Mouse (Mus musculus) limb, embryonic 15.5 days (tissue): ENCODE data around the gene Opa1. TPM values are rescaled to one million over a fixed set of nuclear protein-coding genes. Genes with fewer than 3 reads are reported as not detected.

Source experiments
- ATAC-seq: fragments of 200-750 bp; cut with Nextera tagmentation; 2 replicates; pipeline ENCODE4 v1.8.0; 2017; ENCODE audit warnings: low read depth, moderate TSS enrichment; ENCODE audit not compliant: insufficient number of reproducible peaks, low FRiP score, low TSS enrichment
- H3K27ac ChIP-seq: fragments of 300-500 bp; sonication (generic); 2 replicates; pipeline ENCODE4 v1.5.1; 2015; ENCODE audit warnings: moderate library complexity, mild to moderate bottlenecking, inconsistent platforms
- H3K27me3 ChIP-seq: fragments of 300-500 bp; sonication (generic); 2 replicates; pipeline ENCODE4 v1.6.1; 2015; ENCODE audit warnings: inconsistent platforms
- H3K36me3 ChIP-seq: fragments of 300-500 bp; sonication (generic); 2 replicates; pipeline ENCODE4 v1.6.1; 2015; ENCODE audit warnings: inconsistent platforms
- H3K4me1 ChIP-seq: fragments of 300-500 bp; sonication (generic); 2 replicates; pipeline ENCODE4 v1.6.1; 2015; ENCODE audit warnings: inconsistent platforms
- H3K4me2 ChIP-seq: fragments of 300-500 bp; sonication (generic); 2 replicates; pipeline ENCODE4 v1.6.1; 2015; ENCODE audit warnings: mild to moderate bottlenecking, inconsistent platforms
- H3K4me3 ChIP-seq: fragments of 300-500 bp; sonication (generic); 2 replicates; pipeline ENCODE4 v1.5.1; 2015; ENCODE audit warnings: mild to moderate bottlenecking, inconsistent platforms
- H3K9ac ChIP-seq: fragments of 300-500 bp; sonication (generic); 2 replicates; pipeline ENCODE4 v1.6.1; 2015; ENCODE audit warnings: inconsistent platforms
- H3K9me3 ChIP-seq: fragments of 300-500 bp; sonication (generic); 2 replicates; pipeline ENCODE4 v1.6.1; 2016; ENCODE audit warnings: inconsistent platforms
- WGBS: fragments of 180-500 bp; shearing (Covaris S2); methylation state at CpG from one replicate; pipeline ENCODE4 v1.1.7; 2015; 5-methylcytosine and 5-hydroxymethylcytosine counted together
- polyA plus RNA-seq: library from polyadenylated mRNA; unstranded; fragments of >200 nt; fragmentation: Nextera tagmentation; extraction: Ambion mirVana; gene quantifications from 2 replicates; pipeline ENCODE4 v1.2.1, GENCODE M21; 2015

Opa1 gene
- polyA plus RNA-seq, 1 experiment from 2014 or later = 25.3 TPM

DNA sequence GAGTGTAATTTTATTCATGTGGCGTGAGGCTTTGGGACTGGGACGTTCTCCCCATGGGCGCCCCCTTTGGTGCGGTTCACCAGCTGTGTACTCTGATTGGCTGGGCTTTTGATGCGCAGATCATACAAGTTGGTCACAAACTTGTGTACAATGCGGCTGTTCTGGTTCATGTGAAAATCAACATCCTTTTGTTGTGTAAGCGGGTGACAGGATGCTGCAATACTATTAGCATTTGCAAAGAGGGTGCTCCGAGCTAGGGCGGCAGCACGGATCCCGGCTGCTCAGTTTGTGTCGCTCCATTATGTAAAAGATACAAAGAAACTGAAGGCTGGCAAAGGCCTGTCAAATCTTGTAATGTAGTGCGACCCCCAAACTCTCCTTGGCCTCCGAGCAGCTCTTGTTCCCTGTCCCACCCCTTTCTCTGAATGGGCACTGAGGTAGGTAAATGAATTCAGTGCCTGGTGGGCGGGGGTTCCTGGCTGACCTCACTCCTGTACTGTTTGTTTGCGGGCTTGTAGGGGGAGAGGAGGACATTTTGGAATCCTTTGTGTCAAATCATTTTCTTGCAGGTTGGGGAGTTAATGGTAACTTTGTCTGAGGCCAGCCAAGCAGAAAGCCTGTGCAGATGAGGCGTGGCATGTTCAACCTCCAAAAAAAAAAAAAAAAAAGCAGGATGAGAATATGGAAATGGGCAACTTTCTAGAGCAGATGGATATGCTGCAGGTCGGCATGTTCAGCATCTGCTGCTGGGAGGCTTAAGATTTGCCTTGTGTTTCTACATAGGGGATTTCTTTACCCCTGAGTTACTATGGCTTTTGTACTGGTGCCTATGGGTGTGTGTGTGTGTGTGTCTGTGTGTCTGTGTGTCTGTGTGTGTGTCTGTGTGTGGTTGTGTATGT is 78.8 kb downstream of the Opa1 start:
- Histone ChIP-seq H3K27me3 (no peaks in the 10 kb centered on the region), H3K9me3 (no peaks in the 10 kb centered on the region), H3K4me2 (peak overlapping the region; percentile 36), H3K9ac (no peak overlapping the region), H3K27ac (no peak overlapping the region), H3K4me3 (peak overlapping the region; percentile 1; the same call in 1 of the 2 replicates), H3K36me3 (0 out of 2 replicates have a peak, but pooled peaks cover 3% of the 10 kb centered on the region), H3K4me1 (peaks cover 3% of the 10 kb centered on the region; the same call in 1 of the 2 replicates)
- 18% methylated on average over 18 of the region's 18 CpGs for WGBS
- ATAC-seq = no peak

DNA sequence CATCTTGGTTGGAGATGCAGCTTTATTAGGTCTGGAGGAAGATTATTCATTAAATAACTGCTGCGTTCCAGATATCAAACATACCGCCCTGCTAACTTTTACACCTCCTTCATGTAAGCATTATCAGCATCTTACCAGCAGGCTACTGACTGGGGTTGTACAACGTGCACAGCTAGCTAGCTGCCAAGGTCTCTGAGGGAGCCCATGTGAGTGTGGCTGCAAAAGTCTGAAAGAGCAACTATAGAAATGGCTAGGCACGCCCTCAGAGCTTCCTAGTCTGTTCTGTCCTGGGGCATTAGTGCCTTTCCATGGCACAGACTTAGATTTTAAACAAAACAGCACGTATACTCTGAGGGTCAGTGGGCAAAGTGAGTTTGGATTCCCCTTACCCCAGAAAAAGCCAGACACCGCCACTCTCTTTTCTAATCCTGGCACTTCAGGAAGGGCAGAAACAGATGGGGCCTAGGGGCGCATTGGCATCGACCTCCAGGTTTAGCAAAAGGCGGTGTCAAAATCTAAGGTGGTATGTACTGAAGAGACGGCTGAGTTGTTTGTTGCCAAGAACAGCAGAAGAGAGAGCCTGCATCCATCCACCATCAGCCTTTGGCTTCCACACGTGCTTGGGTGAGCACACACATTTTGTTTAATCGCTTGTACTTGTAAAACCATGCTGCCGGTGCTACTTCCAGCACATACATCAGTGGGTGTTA is 80.1 kb downstream of the Opa1 start:
- Histone ChIP-seq H3K9me3 (no peaks in the 10 kb centered on the region), H3K4me3 (no peak overlapping the region), H3K27me3 (no peaks in the 10 kb centered on the region), H3K36me3 (no peaks in the 10 kb centered on the region), H3K27ac (no peak overlapping the region), H3K4me1 (peaks cover 3% of the 10 kb centered on the region; the same call in 1 of the 2 replicates), H3K9ac (no peak overlapping the region), H3K4me2 (no peak overlapping the region)
- 76% methylated on average over 13 of the region's 13 CpGs for WGBS
- ATAC-seq = no peak

DNA sequence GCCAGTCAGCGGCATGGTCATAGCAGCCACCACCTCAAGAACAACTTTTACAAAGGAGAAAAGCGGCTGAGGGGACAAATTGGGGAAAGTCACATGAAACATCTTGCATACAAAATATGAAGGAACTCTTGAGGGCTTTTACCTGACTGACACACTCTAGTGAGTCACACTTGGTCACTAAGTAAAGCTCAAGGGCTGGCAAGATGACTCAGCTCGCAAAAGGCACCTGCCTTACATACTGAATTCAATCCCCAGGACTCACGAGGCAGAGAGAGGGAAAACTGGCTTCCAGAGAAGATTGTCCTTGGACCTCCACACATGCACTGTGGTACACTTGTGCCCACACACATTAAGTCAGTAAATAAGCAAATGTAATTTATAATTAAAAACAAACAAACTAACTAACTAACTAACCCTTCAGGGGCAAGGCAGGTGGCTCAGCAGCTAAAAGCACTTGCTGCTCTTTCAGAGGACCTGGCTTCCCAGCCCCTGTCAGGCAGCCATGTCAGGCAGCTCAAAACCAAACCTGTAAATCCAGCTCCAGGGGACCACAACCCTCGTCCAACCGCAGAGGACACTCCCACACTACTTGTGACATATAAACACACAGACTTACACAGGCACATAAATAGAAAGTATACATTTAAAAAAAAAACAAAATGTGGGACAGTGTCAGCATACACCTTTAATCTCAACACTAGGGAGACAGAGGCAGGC is 84.1 kb downstream of the Opa1 start:
- WGBS = 69% methylated on average over 6 of the region's 6 CpGs
- Histone ChIP-seq H3K4me2 (no peak overlapping the region), H3K27me3 (no peaks in the 10 kb centered on the region), H3K4me3 (no peak overlapping the region), H3K9ac (no peak overlapping the region), H3K9me3 (no peaks in the 10 kb centered on the region), H3K4me1 (peaks cover 7% of the 10 kb centered on the region; the same call in 1 of the 2 replicates), H3K27ac (no peak overlapping the region), H3K36me3 (no peaks in the 10 kb centered on the region)
- ATAC-seq = no peak

DNA sequence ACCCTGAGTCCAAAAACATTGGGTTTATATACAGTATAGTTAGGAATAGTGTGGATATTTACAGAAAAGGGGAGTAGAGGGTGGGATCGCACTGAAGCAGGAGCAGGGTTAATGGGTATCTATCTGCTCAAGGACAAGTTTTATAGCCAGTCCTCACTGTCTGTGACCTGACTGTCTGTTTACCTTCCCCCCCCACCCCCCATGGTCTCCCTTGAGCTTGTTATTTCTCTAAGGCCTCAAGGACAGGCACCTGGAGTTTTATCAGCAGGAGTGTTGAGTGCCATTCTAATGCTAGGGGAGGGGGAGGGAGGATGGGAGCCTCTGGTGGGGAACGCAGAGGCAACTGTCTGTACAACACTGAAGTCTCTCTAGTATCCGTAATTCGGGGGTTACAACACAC is 85.3 kb downstream of the Opa1 start:
- Histone ChIP-seq H3K4me2 (no peak overlapping the region), H3K27me3 (no peaks in the 10 kb centered on the region), H3K36me3 (no peaks in the 10 kb centered on the region), H3K4me3 (no peak overlapping the region), H3K27ac (no peak overlapping the region), H3K9me3 (no peaks in the 10 kb centered on the region), H3K4me1 (peaks cover 7% of the 10 kb centered on the region; the same call in 1 of the 2 replicates), H3K9ac (no peak overlapping the region)
- 48% methylated on average over 4 of the region's 4 CpGs for WGBS
- ATAC-seq = no peak

DNA sequence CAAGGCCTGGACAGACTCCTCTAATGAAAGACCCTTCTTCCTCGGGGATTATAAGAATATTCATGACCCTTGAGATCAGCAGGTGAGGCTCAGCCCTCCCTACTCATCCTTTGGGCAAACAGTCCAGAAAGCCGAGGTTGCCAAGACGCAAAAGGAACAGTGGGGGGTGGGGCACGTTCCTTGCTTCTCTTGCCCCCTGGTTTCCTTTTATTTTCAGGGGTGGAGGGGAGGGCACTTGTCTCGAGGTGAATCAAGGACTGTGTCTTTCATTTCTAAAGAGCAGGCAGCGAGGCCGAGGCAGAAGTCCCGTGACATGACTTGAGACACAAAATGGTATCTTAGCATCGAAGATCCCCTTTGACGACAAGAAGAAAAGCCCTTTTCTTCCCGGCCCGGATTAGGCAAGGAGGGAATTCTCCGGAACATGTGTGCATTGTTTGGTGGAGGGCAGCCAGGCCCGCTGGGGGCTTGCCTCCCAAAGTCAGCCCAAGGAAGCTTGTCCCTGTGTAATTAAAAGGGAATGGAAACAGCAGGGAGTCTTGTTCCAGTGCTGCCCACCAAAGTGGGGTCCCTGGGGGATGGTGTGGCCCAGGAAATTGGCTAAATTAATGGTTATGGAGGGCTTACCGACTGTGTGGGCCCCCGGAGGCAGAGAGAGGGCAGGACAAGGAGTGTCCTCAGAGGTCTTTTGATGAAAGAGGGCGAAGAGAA is 88.0 kb downstream of the Opa1 start:
- Histone ChIP-seq H3K9ac (no peak overlapping the region), H3K4me2 (no peak overlapping the region), H3K36me3 (no peaks in the 10 kb centered on the region), H3K27ac (no peak overlapping the region), H3K4me3 (no peak overlapping the region), H3K27me3 (no peaks in the 10 kb centered on the region), H3K9me3 (no peaks in the 10 kb centered on the region), H3K4me1 (peaks cover 7% of the 10 kb centered on the region; the same call in 1 of the 2 replicates)
- ATAC-seq = no peak
- WGBS = 26% methylated on average over 17 of the region's 17 CpGs

DNA sequence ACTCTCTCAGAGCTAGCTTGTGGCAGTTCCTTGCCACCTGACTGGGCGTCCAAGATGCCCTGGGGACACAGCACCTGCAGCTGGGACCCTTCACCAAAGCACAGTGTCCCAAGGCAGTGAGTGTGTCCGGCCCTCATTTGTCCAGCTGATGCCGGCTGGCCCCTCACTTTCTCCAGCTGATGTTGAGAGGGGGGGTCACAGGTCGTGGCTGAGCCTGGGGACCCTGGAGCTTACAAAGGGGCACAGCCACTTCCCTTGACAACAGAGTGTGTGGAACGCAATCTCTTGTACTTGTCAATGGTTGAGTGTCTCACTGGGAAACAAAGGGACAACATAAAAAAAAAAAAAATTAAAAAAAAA is 88.5 kb downstream of the Opa1 start:
- Histone ChIP-seq H3K4me3 (no peak overlapping the region), H3K4me1 (peaks cover 7% of the 10 kb centered on the region; the same call in 1 of the 2 replicates), H3K4me2 (no peak overlapping the region), H3K27me3 (no peaks in the 10 kb centered on the region), H3K27ac (no peak overlapping the region), H3K36me3 (no peaks in the 10 kb centered on the region), H3K9me3 (no peaks in the 10 kb centered on the region), H3K9ac (no peak overlapping the region)
- 36% methylated on average over 5 of the region's 5 CpGs for WGBS
- ATAC-seq = no peak

DNA sequence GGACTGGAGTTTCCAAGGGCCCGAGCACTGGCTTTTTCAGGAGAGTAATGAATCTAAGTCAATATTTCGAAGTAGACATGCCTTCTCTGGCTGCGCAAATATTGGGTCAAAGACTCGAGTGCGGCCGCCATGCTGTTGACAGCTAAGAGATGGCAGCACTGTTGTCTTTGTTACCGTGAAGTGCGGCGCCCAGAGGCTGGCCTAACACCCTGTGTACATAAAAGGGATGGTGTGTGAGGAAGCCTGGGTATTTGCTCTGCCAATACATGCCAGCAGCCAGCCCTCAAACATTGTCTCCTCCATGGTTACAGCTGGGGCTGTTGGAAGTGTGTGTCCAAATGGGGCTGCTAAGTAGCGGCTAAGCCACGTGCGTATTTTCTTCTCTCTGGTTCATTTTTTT is 89.3 kb downstream of the Opa1 start:
- ATAC-seq = no peak
- Histone ChIP-seq H3K4me1 (peaks cover 7% of the 10 kb centered on the region; the same call in 1 of the 2 replicates), H3K9me3 (no peaks in the 10 kb centered on the region), H3K4me2 (no peak overlapping the region), H3K27ac (no peak overlapping the region), H3K9ac (no peak overlapping the region), H3K4me3 (no peak overlapping the region), H3K36me3 (no peaks in the 10 kb centered on the region), H3K27me3 (no peaks in the 10 kb centered on the region)
- WGBS = 92% methylated on average over 12 of the region's 12 CpGs

DNA sequence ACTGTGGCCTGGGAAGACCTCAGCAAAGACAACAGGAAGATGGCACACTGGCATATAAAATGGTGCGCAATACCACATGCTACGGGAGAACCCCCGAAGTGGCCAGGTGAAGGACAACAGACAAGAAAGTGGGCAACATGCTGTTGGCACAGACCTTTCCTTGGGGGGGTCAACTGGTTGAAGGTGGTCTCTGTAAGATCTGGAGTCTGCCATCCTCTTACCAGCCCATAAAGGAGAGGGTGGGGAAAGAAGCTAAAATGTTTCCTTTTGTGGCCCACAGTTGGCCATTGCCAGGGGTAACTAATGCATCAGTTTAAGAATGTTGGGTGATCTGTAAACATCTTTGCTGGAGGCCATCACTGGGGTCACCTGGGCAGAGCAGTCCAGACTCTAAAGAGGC is 91.7 kb downstream of the Opa1 start:
- Histone ChIP-seq H3K27me3 (no peaks in the 10 kb centered on the region), H3K4me2 (no peak overlapping the region), H3K4me1 (peaks cover 7% of the 10 kb centered on the region; the same call in 1 of the 2 replicates), H3K9ac (no peak overlapping the region), H3K4me3 (no peak overlapping the region), H3K9me3 (no peaks in the 10 kb centered on the region), H3K36me3 (no peaks in the 10 kb centered on the region), H3K27ac (no peak overlapping the region)
- WGBS = 96% methylated on average over 3 of the region's 3 CpGs
- no peak for ATAC-seq

DNA sequence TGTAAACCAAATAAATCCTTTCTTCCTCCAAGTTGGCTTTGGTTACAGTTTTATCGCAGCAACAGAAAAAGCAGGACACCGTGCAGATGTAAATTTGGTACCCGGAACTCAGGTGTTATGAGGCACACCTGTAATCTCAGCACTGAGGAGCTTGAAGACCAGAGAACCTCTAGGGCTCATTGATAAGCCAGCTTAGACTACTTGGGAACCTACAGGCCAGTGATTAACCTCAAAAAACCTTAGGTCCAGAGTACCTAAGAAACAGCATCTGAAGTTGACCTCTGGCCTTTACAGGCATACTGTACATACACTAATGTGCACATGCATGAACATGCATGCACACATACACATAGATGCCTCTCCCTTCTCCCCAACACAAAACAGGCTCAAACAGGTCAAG is 94.1 kb downstream of the Opa1 start:
- no peak for ATAC-seq
- no peak overlapping the region for H3K4me3 ChIP-seq
- H3K9ac ChIP-seq = no peak overlapping the region
- H3K27me3 ChIP-seq = no peaks in the 10 kb centered on the region
- WGBS = 95% methylated on average over 3 of the region's 3 CpGs
- no peaks in the 10 kb centered on the region for H3K4me1 ChIP-seq
- H3K9me3 ChIP-seq = no peaks in the 10 kb centered on the region
- no peak overlapping the region for H3K27ac ChIP-seq
- no peak overlapping the region for H3K4me2 ChIP-seq
- no peaks in the 10 kb centered on the region for H3K36me3 ChIP-seq

DNA sequence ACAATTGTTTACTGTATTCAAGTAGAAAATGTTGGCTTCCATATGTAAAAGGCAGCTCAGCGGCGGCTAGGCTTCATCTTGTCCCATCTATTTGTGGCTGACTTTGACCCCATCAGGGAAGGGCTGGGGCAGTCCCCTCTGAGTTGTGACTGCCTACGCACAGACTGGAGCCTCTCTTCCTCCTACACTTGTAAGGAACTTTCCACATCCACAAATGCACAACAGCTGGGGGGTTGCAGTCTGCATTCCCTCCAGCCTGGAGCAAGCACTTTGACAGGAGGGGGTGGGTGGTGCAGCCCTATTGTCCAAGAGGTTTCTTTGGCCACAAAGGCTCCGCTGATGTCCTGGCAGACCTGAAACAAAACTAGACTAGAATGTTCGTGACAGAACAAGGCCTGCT is 100.5 kb downstream of the Opa1 start:
- no peak overlapping the region for H3K4me3 ChIP-seq
- 73% methylated on average over 5 of the region's 5 CpGs for WGBS
- no peaks in the 10 kb centered on the region for H3K36me3 ChIP-seq
- no peak overlapping the region for H3K4me2 ChIP-seq
- H3K27ac ChIP-seq = no peak overlapping the region
- peaks cover 7% of the 10 kb centered on the region for H3K4me1 ChIP-seq
- H3K9ac ChIP-seq = no peak overlapping the region
- no peaks in the 10 kb centered on the region for H3K27me3 ChIP-seq
- no peak for ATAC-seq
- no peaks in the 10 kb centered on the region for H3K9me3 ChIP-seq

DNA sequence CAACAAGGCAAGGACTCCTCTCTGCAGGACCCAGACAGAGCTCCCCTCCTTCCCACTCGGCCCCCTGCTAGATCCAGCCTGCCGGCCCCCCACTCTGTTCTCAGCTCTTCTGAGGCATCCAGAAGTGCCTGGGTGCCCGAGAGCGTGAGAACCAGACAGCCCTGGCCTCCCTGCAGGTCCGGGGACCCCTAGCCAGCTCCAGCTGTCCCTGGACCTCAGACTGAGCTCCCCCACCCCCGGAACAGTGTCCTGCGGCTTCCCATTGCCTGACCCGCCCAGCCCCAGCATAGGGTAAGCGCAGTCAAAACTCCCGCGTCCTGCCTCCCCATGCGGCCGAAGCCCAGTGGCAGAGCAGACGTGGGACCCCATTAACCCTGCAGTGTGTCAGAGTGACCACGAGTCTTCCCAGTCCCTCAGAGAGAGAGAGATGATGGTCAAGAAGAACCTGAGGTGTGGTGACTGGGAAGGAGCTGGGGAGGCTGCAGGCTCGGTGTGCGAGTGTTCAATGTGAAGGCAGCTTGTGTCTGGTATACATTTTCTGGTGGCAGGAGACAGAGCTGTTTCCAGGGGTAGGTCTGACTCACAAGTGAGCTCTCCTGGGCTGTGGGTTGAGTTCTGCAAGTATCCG is 101.5 kb downstream of the Opa1 start:
- no peak overlapping the region for H3K27ac ChIP-seq
- no peak overlapping the region for H3K9ac ChIP-seq
- no peak for ATAC-seq
- H3K4me1 ChIP-seq = peaks cover 7% of the 10 kb centered on the region
- 69% methylated on average over 18 of the region's 18 CpGs for WGBS
- no peaks in the 10 kb centered on the region for H3K36me3 ChIP-seq
- H3K4me2 ChIP-seq = no peak overlapping the region
- H3K4me3 ChIP-seq = no peak overlapping the region
- H3K27me3 ChIP-seq = no peaks in the 10 kb centered on the region
- H3K9me3 ChIP-seq = no peaks in the 10 kb centered on the region
